Mouse (Mus musculus): ENCODE data around the gene Pfkm.

GRCm38 (mm10) chr15:98114852-98115778, 22.7 kb downstream of the Pfkm start:
- TF ChIP-seq CTCF (IDR thresholded peaks at IDR 0.05; ENCODE audit: extremely low read depth, insufficient read length, insufficient replicate concordance, low read depth, low read length), result no peak
- TF ChIP-seq POLR2A (IDR thresholded peaks at IDR 0.05; ENCODE audit: low read depth, low read length), result no peak

All from small intestine, adult 2 months (tissue).